Mouse (Mus musculus): ENCODE measurements at regions not wholly inside any gene's neighbourhood (a gene's known extent, or its start where the extent isn't known, plus 50 kb on each side); places are given as distances from the start of the nearest gene placed in this dataset.
"Not testable (repeated sequence)": the region's sequence is repeated elsewhere in the genome, so short reads cannot be mapped to it uniquely, and the experiment has no call there.

GRCm38 (mm10) chr8:8978969-8979368 is 288.6 kb upstream of the Arglu1 start:
- DNase-seq (ENCODE audit: low spot score) = no peak

GRCm38 (mm10) chr8:8973769-8974168 is 283.4 kb upstream of the Arglu1 start:
- DNase-seq (ENCODE audit: low spot score) = no peak

GRCm38 (mm10) chr8:8973334-8973733 is 283.0 kb upstream of the Arglu1 start:
- DNase-seq (ENCODE audit: low spot score) = no peak

DNA sequence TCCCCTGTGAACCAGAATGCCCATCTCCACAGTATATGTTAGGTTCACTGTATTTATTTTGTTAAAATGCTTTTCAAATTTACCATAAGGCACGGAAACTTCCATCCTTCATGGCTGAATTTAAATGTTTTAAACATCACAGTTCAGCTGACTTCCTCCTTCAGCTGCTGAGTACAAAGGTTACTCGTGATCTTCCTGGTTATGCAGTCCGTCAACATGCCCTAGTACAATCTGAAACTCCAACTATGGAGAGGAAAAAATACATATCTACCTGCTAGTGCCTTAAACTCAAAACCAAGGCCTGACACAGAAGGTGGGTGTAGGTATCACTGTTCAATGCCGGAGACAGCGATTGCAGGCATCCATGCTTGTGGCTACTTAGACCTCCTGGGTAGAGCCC is 280.5 kb upstream of the Arglu1 start:
- no peak for DNase-seq (ENCODE audit: low spot score)

DNA sequence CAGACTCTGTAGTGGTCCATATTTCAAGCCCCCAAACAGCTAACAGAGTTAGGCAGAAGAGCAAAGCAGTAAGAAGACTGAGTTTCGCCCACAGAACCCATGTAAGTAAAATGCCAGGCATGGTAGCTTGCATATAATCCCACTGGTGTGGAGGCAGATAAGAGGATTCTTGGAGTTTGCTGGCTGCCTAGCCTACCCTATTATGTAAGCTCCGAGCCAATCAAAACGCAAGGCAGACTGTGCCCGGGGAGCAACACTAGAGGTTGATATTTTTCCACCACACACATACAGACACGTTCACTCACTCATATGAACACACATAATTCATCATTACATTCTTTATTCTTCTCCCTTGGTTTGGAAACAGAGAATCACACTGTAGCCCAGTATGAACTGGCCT is 280.0 kb upstream of the Arglu1 start:
- DNase-seq (ENCODE audit: low spot score) = no peak

GRCm38 (mm10) chr8:8969112-8969950 is 279.0 kb upstream of the Arglu1 start:
- no peak for DNase-seq (ENCODE audit: low spot score)

GRCm38 (mm10) chr8:8966658-8967048 is 276.3 kb upstream of the Arglu1 start:
- DNase-seq (ENCODE audit: low spot score) = no peak

DNA sequence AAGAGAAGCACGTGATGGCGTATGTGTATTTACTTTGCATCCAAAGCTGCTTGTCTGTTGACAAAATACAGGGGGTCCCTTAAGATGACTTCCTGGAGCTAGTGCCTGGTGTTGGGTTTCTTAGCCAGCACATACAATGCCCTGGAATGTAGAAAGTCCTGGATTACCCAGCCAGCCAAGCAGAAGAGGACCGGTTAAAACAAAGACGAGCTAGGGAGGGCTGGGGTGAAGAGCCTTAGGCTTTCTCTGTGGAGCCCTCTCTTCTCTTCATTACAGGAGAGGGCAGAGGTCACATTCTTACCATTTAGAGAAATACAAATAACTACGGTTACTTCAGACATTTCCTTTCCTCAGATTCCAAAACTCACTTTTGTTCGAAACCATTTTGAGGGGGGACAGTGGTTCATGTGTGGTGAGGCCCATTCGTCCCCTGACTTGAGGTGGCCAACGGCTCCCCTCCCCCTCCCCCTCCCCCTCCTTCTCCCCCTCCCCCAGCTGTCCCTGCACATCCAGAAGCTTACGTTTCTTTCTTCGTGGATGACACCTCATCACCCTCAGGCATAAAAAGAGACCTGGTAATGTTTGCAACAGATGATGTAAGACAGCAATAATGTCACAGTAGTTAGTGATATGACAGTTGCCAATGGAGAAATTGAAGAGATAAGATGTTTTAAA is 275.8 kb upstream of the Arglu1 start:
- no peak for DNase-seq (ENCODE audit: low spot score)

DNA sequence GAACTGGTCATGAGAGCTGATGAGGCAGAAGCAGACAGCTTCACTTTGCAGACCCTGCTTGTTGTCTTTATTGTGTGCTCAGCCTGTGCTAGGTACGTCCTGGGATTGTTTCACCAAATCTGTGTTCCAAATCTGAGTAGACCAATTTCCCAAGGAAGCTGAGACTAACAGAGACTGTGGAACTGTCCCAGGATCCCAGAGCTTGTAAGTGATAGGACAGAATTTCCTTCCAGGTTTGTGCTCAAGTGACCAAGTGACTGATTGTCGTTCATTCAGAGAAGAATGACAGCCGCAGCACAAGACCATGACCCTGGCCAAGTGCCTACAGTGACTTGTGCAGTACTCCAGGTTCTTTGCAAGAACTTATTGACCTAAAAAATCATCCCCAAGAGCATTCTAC is 269.9 kb upstream of the Arglu1 start:
- DNase-seq (ENCODE audit: low spot score) = no peak

GRCm38 (mm10) chr8:8959787-8960093 is 269.4 kb upstream of the Arglu1 start:
- no peak for DNase-seq (ENCODE audit: low spot score)

DNA sequence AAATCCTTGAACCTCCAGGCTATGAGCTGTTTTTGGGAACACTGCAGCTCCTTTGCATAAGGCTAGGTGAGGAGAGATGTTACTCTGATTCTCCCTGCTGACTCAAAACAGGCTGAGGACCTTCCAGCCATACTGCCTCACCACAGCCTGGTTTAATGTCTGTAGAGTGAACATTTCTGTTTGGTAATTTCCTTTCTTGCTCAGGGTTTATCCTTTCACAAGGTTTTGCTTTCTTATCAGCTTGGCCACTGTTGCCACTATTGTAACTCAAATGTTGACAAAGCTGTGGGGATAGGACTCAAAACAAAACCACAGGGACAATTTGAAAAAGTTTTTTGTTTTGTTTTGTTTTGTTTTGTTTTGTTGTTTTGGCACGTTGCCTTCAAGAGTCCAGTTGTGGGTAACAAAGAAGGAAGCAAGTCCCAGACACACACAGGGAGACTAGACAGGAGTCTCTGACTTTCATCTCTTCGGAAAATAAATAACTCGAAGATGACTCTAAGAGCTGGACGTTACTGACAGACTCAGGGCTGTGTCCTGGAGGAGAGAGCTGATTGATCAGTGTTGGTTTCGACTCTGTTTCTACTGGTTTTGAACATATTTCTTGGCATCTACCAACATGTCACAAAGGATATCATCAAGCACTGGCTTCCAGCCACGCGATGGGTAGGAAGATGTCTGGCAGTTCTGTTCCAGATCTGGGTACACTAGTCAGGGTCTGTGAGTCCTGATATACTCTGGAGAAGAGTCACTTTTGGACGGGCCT is 268.9 kb upstream of the Arglu1 start:
- DNase-seq (ENCODE audit: low spot score) = no peak

DNA sequence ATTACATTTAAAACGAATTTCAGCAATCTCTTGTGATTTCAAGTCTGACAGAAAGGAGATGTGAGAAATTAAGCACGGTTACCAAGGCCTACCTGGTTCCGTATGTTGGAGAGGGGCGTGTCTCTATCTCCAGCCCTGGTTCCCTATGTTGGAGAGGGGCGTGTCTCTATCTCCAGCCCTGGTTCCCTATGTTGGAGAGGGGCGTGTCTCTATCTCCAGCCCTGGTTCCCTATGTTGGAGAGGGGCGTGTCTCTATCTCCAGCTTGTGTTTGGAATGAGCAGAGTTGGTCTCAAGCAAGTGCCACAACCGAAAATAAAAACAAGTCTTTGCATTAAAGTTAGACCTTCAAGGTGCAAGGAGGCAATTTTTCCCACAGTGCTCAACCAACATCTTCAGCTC is 267.8 kb upstream of the Arglu1 start:
- DNase-seq (ENCODE audit: low spot score) = not testable (repeated sequence)

DNA sequence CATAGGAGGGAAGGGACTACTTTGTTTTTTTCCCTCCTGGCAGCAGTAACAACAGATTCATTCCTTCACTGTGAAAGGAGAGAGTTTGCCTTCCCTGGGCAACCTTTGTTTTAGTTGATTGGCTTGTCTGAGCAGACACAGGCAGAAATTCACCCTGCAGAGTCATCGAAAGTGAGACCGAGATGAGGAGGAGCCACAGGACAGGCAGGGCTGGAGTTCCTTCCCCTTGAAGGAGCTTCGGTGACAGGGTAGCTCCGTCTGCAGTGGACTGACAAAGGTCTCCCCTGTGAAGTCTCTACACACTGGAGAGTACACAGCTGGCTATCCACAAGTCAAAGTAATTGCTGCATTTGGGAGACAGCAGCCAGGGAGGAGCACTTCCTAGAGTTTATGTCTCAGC is 261.9 kb upstream of the Arglu1 start:
- no peak for DNase-seq (ENCODE audit: low spot score)

GRCm38 (mm10) chr8:8951186-8951585 is 260.9 kb upstream of the Arglu1 start:
- DNase-seq (ENCODE audit: low spot score) = no peak

DNA sequence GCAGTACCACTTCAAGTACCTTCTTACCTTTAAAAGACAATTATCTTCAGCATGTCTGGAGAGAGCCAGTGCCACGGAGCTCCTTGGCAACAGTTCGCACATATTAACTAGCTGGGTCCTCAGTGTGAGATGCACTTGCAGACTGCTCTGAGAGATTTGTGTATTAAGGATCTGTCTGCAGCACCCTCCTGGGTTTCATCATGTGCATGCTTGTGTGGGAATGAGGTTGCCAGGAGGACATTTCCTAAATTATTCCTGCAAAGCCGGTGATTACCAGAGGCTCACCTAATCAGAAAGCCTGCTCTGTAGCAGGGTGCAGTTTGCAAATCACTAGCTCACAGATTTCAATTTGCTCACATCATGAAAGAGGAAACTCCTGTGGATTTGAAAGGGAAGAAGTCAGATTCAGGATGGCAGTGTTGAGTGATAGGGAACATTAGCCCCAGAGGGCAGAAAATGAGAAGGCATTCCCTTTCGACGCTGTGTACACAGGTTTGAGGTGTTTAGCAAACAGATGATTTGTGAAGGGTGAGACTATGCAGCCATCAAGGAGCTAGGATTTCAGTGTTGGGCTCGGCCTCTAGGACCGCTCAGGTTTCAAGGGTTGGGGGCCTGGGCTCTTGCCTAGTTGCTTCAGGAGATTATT is 257.3 kb upstream of the Arglu1 start:
- DNase-seq (ENCODE audit: low spot score) = no peak

DNA sequence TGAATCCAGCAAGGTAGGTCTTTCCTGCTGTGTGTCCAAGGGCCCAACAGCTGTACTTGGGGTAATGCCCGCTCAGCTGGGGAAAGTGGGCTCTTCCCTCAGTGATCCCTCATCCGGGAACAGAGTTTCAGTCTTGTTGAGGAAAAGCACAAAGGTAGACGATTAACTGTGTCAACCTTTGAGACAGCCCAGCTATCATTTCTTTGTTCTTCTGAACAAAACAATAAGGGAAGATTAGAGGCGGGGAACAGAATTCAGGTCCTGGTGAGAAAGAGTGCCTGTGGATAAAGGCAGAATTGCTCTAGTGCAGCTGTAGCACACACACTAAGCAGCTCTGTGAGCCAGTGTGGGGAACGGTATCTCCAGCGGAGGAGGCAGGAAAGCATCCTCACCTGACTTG is 252.7 kb upstream of the Arglu1 start:
- no peak for DNase-seq (ENCODE audit: low spot score)

- DNase-seq (ENCODE audit: low spot score) = no peak
Measured at GRCm38 (mm10) chr8:8940899-8941298, 250.6 kb upstream of the Arglu1 start.

DNA sequence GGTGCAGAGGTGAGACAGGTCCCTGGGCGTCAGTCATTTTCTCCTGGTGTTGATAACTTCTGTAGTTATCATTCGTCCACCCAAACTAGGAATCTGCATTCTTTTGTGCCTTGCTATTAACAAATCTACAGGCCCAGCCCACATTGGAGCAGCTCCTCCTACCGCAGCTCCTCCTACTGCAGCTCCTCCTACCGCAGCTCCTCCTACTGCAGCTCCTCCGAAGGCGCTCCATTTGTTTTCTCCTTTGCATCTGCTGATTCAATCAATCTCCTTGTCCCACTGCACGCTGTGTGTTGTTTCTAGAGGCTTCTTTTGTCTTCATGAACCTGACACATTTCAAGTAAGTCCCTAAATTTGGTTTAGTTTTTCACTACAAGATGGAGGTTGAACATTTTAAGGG is 248.2 kb upstream of the Arglu1 start:
- DNase-seq (ENCODE audit: low spot score) = no peak

- DNase-seq (ENCODE audit: low spot score) = no peak
Measured at GRCm38 (mm10) chr8:8932466-8932865, 242.1 kb upstream of the Arglu1 start.

DNA sequence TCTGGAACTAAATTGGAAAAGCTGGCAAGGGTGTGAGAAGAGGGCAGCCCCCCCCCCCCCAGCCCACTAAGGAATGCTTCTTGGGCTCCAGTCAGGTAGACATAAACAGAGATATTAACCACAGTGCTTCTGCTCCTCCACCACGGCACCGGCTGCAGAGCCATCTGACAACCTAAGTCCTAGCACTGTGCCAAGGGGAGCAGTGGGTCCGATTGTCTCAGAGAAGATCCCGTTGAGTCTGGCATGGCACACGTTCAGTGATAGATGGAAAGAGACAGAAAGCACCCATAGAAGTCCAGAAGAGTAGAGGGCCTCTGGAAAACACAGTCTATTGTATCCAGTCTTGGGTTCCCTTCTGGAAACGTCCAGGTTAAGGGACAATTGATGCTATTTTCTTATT is 241.4 kb upstream of the Arglu1 start:
- DNase-seq (ENCODE audit: low spot score) = no peak

- no peak for DNase-seq (ENCODE audit: low spot score)
Measured at GRCm38 (mm10) chr8:8928074-8928862, 237.9 kb upstream of the Arglu1 start.

- no peak for DNase-seq (ENCODE audit: low spot score)
Measured at GRCm38 (mm10) chr8:8921446-8921845, 231.1 kb upstream of the Arglu1 start.
